Mouse (Mus musculus): Measurements from ENCODE around the gene Abhd16b. TPM values are rescaled to one million over a fixed set of nuclear protein-coding genes. Genes with fewer than 3 reads are reported as not detected.

Gene Abhd16b
- polyA plus RNA-seq, 1 experiment, result not detected

- TF ChIP-seq CEBPB (IDR thresholded peaks at IDR 0.05; ENCODE audit: low read depth) (no peak), CTCF (IDR thresholded peaks at IDR 0.05; ENCODE audit: control insufficient read depth, insufficient read depth, insufficient read length) (no peak), USF1 (IDR thresholded peaks at IDR 0.05; ENCODE audit: low read depth) (no peak), MAX (IDR thresholded peaks at IDR 0.05) (no peak), MYOG (IDR thresholded peaks at IDR 0.05; ENCODE audit: control insufficient read depth, extremely low read depth, insufficient read length) (no peak), FOSL1 (IDR thresholded peaks at IDR 0.05; ENCODE audit: insufficient read depth, low read length, poor library complexity, severe bottlenecking) (no peak), MYOD1 (IDR thresholded peaks at IDR 0.05; ENCODE audit: control insufficient read depth, insufficient read length, low read depth) (no peak)
- Histone ChIP-seq H3K79me2 (ENCODE audit: control insufficient read depth, insufficient read depth) (no peaks in the 10 kb centered on the region), H3K27me3 (ENCODE audit: control insufficient read depth, insufficient read depth, insufficient read length) (peaks cover 61% of the 10 kb centered on the region), H3ac (ENCODE audit: control insufficient read depth, insufficient read length, low read depth) (no peak overlapping the region), H3K4me3 (ENCODE audit: insufficient read depth, poor library complexity, severe bottlenecking) (no peak overlapping the region), H3K36me3 (ENCODE audit: control insufficient read depth, insufficient read depth) (no peaks in the 10 kb centered on the region), H3K79me3 (ENCODE audit: low read depth) (no peaks in the 10 kb centered on the region)
These were observed 29.8 kb upstream of the Abhd16b start for GRCm38 (mm10) chr2:181463008-181463738.

- peaks cover 43% of the 10 kb centered on the region for H3K27me3 ChIP-seq (ENCODE audit: control insufficient read depth, insufficient read depth, insufficient read length)
- H3K79me3 ChIP-seq (ENCODE audit: low read depth), result no peaks in the 10 kb centered on the region
- no peak overlapping the region for H3ac ChIP-seq (ENCODE audit: control insufficient read depth, insufficient read length, low read depth)
- H3K4me3 ChIP-seq (ENCODE audit: insufficient read depth, poor library complexity, severe bottlenecking), result no peak overlapping the region
- no peaks in the 10 kb centered on the region for H3K36me3 ChIP-seq (ENCODE audit: control insufficient read depth, insufficient read depth)
- no peaks in the 10 kb centered on the region for H3K79me2 ChIP-seq (ENCODE audit: control insufficient read depth, insufficient read depth)
- TF ChIP-seq CTCF (IDR thresholded peaks at IDR 0.05; ENCODE audit: control insufficient read depth, insufficient read depth, insufficient read length) (no peak), CEBPB (IDR thresholded peaks at IDR 0.05; ENCODE audit: low read depth) (no peak), MYOG (IDR thresholded peaks at IDR 0.05; ENCODE audit: control insufficient read depth, extremely low read depth, insufficient read length) (no peak)
These were observed 27.6 kb upstream of the Abhd16b start for GRCm38 (mm10) chr2:181465423-181465822.

- no peak overlapping the region for H3K4me3 ChIP-seq (ENCODE audit: insufficient read depth, poor library complexity, severe bottlenecking)
- H3K79me2 ChIP-seq (ENCODE audit: control insufficient read depth, insufficient read depth), result no peaks in the 10 kb centered on the region
- TF ChIP-seq MYOG (IDR thresholded peaks at IDR 0.05; ENCODE audit: control insufficient read depth, extremely low read depth, insufficient read length) (no peak), CTCF (IDR thresholded peaks at IDR 0.05; ENCODE audit: control insufficient read depth, insufficient read depth, insufficient read length) (no peak), FOSL1 (IDR thresholded peaks at IDR 0.05; ENCODE audit: insufficient read depth, low read length, poor library complexity, severe bottlenecking) (no peak), MAX (IDR thresholded peaks at IDR 0.05) (no peak), USF1 (IDR thresholded peaks at IDR 0.05; ENCODE audit: low read depth) (no peak), MYOD1 (IDR thresholded peaks at IDR 0.05; ENCODE audit: control insufficient read depth, insufficient read length, low read depth) (no peak), CEBPB (IDR thresholded peaks at IDR 0.05; ENCODE audit: low read depth) (no peak)
- no peaks in the 10 kb centered on the region for H3K79me3 ChIP-seq (ENCODE audit: low read depth)
- no peaks in the 10 kb centered on the region for H3K36me3 ChIP-seq (ENCODE audit: control insufficient read depth, insufficient read depth)
- H3K27me3 ChIP-seq (ENCODE audit: control insufficient read depth, insufficient read depth, insufficient read length), result peaks cover 14% of the 10 kb centered on the region
- H3ac ChIP-seq (ENCODE audit: control insufficient read depth, insufficient read length, low read depth), result no peak overlapping the region
These were observed 22.7 kb upstream of the Abhd16b start for GRCm38 (mm10) chr2:181470285-181470684.

GRCm38 (mm10) chr2:181471246-181471645 is 21.8 kb upstream of the Abhd16b start:
- no peaks in the 10 kb centered on the region for H3K79me3 ChIP-seq (ENCODE audit: low read depth)
- H3K36me3 ChIP-seq (ENCODE audit: control insufficient read depth, insufficient read depth), result no peaks in the 10 kb centered on the region
- H3K27me3 ChIP-seq (ENCODE audit: control insufficient read depth, insufficient read depth, insufficient read length), result peaks cover 7% of the 10 kb centered on the region
- no peak overlapping the region for H3K4me3 ChIP-seq (ENCODE audit: insufficient read depth, poor library complexity, severe bottlenecking)
- TF ChIP-seq MAX (IDR thresholded peaks at IDR 0.05) (no peak), USF1 (IDR thresholded peaks at IDR 0.05; ENCODE audit: low read depth) (no peak), MYOG (IDR thresholded peaks at IDR 0.05; ENCODE audit: control insufficient read depth, extremely low read depth, insufficient read length) (no peak), FOSL1 (IDR thresholded peaks at IDR 0.05; ENCODE audit: insufficient read depth, low read length, poor library complexity, severe bottlenecking) (no peak), MYOD1 (IDR thresholded peaks at IDR 0.05; ENCODE audit: control insufficient read depth, insufficient read length, low read depth) (no peak), CEBPB (IDR thresholded peaks at IDR 0.05; ENCODE audit: low read depth) (no peak), CTCF (IDR thresholded peaks at IDR 0.05; ENCODE audit: control insufficient read depth, insufficient read depth, insufficient read length) (no peak)
- H3ac ChIP-seq (ENCODE audit: control insufficient read depth, insufficient read length, low read depth), result no peak overlapping the region
- no peaks in the 10 kb centered on the region for H3K79me2 ChIP-seq (ENCODE audit: control insufficient read depth, insufficient read depth)

GRCm38 (mm10) chr2:181472256-181472827 is 20.7 kb upstream of the Abhd16b start:
- no peak for TF ChIP-seq MYOD1 (IDR thresholded peaks at IDR 0.05; ENCODE audit: control insufficient read depth, insufficient read length, low read depth)
- TF ChIP-seq CEBPB (IDR thresholded peaks at IDR 0.05; ENCODE audit: low read depth), result no peak
- no peak for TF ChIP-seq FOSL1 (IDR thresholded peaks at IDR 0.05; ENCODE audit: insufficient read depth, low read length, poor library complexity, severe bottlenecking)
- TF ChIP-seq MAX (IDR thresholded peaks at IDR 0.05), result no peak
- TF ChIP-seq USF1 (IDR thresholded peaks at IDR 0.05; ENCODE audit: low read depth), result no peak
- TF ChIP-seq CTCF (IDR thresholded peaks at IDR 0.05; ENCODE audit: control insufficient read depth, insufficient read depth, insufficient read length), result no peak
- no peak for TF ChIP-seq MYOG (IDR thresholded peaks at IDR 0.05; ENCODE audit: control insufficient read depth, extremely low read depth, insufficient read length)
- H3K79me2 ChIP-seq (ENCODE audit: control insufficient read depth, insufficient read depth), result no peaks in the 10 kb centered on the region
- no peak overlapping the region for H3K4me3 ChIP-seq (ENCODE audit: insufficient read depth, poor library complexity, severe bottlenecking)
- H3K27me3 ChIP-seq (ENCODE audit: control insufficient read depth, insufficient read depth, insufficient read length), result peaks cover 7% of the 10 kb centered on the region
- H3ac ChIP-seq (ENCODE audit: control insufficient read depth, insufficient read length, low read depth), result no peak overlapping the region
- H3K79me3 ChIP-seq (ENCODE audit: low read depth), result no peaks in the 10 kb centered on the region
- no peaks in the 10 kb centered on the region for H3K36me3 ChIP-seq (ENCODE audit: control insufficient read depth, insufficient read depth)
